Mouse (Mus musculus): ENCODE results near the gene Abcf2.

Abcf2 gene

GRCm38 (mm10) chr5:24527780-24528179 lies 49.5 kb downstream of the Abcf2 start:
- TF ChIP-seq GATA4 (IDR thresholded peaks at IDR 0.05; ENCODE audit: insufficient replicate concordance, low read length), result no peak

- no peak for TF ChIP-seq GATA4 (IDR thresholded peaks at IDR 0.05; ENCODE audit: insufficient replicate concordance, low read length)
Observed at GRCm38 (mm10) chr5:24526889-24527230, 50.4 kb downstream of the Abcf2 start, which contains the start of gene Gbx1. Gene Gbx1, minus strand, starts transcription at chr5:24527202.

- TF ChIP-seq GATA4 (IDR thresholded peaks at IDR 0.05; ENCODE audit: insufficient replicate concordance, low read length), result no peak
Observed at GRCm38 (mm10) chr5:24526190-24526888, 50.9 kb downstream of the Abcf2 start.

GRCm38 (mm10) chr5:24525360-24526189 lies 51.7 kb downstream of the Abcf2 start:
- TF ChIP-seq GATA4 (IDR thresholded peaks at IDR 0.05; ENCODE audit: insufficient replicate concordance, low read length), result no peak

- no peak for TF ChIP-seq GATA4 (IDR thresholded peaks at IDR 0.05; ENCODE audit: insufficient replicate concordance, low read length)
Observed at GRCm38 (mm10) chr5:24524522-24524921, 52.7 kb downstream of the Abcf2 start.

- TF ChIP-seq GATA4 (IDR thresholded peaks at IDR 0.05; ENCODE audit: insufficient replicate concordance, low read length), result no peak
Observed at GRCm38 (mm10) chr5:24523806-24524205, 53.5 kb downstream of the Abcf2 start.

- TF ChIP-seq GATA4 (IDR thresholded peaks at IDR 0.05; ENCODE audit: insufficient replicate concordance, low read length), result no peak
Observed at GRCm38 (mm10) chr5:24521366-24521765, 55.9 kb downstream of the Abcf2 start.
